Comparison of ENCODE assay signal across 10 mouse cellular contexts in genomic region chr17:72021733-72022669, GRCm38 (mm10).
A peak's percentile ranks its signal among the peaks of the same experiment; 100 is the strongest.
DNase-seq lines count a peak whose midpoint lies in the region; ATAC-seq and TF ChIP-seq lines count a peak whose summit lies in the region.
"Had no signal": no experiment of that assay in that cellular context is flagged by ENCODE, and none has a peak within 500 bp of the region (broad histone marks: within the 10 kb centered on the region; RNA-seq: fewer than 3 reads in every experiment).

No protein-coding gene starts in this region.

- no peaks in the 10 kb centered on the region for H3K9me3 ChIP-seq in embryonic facial prominence, embryonic 14.5 days (ENCODE audit: control insufficient read depth, low read length)
- H3K9me3 ChIP-seq in embryonic facial prominence, embryonic 10.5 days, result no peaks in the 10 kb centered on the region
- H3K9me3 ChIP-seq in midbrain, embryonic 14.5 days (ENCODE audit: control insufficient read depth, low read length), result no peaks in the 10 kb centered on the region
- no peaks in the 10 kb centered on the region for H3K9me3 ChIP-seq in midbrain, embryonic 10.5 days (replicated peaks)
- H3K9me3 ChIP-seq in kidney, postnatal 0 days (replicated peaks; ENCODE audit: low read length), result no peaks in the 10 kb centered on the region
- H3K9me3 ChIP-seq in midbrain, postnatal 0 days (ENCODE audit: low read length), result no peaks in the 10 kb centered on the region
- no peaks in the 10 kb centered on the region for H3K9me3 ChIP-seq in limb, embryonic 10.5 days (replicated peaks)

- 71% methylated on average over 10 of the region's 10 CpGs for WGBS in embryonic facial prominence, embryonic 14.5 days
- WGBS in embryonic facial prominence, embryonic 10.5 days, result 79% methylated on average over 10 of the region's 10 CpGs
- WGBS in midbrain, embryonic 14.5 days, result 70% methylated on average over 10 of the region's 10 CpGs
- WGBS in midbrain, embryonic 10.5 days, result 79% methylated on average over 10 of the region's 10 CpGs
- WGBS in kidney, postnatal 0 days, result 51% methylated on average over 10 of the region's 10 CpGs
- 72% methylated on average over 10 of the region's 10 CpGs for WGBS in midbrain, postnatal 0 days
- 81% methylated on average over 10 of the region's 10 CpGs for WGBS in limb, embryonic 10.5 days

- H3K27me3 ChIP-seq in embryonic facial prominence, embryonic 14.5 days (replicated peaks; ENCODE audit: control insufficient read depth, insufficient read depth, low read length), result no peaks in the 10 kb centered on the region
- H3K27me3 ChIP-seq in embryonic facial prominence, embryonic 10.5 days (replicated peaks; ENCODE audit: low read depth, poor library complexity, severe bottlenecking), result no peaks in the 10 kb centered on the region
- no peaks in the 10 kb centered on the region for H3K27me3 ChIP-seq in midbrain, embryonic 14.5 days (ENCODE audit: control insufficient read depth, insufficient read depth, low read length)
- no peaks in the 10 kb centered on the region for H3K27me3 ChIP-seq in midbrain, embryonic 10.5 days (ENCODE audit: low read depth, poor library complexity, severe bottlenecking)
- H3K27me3 ChIP-seq in kidney, postnatal 0 days (ENCODE audit: insufficient read depth, low read length), result no peaks in the 10 kb centered on the region
- no peaks in the 10 kb centered on the region for H3K27me3 ChIP-seq in midbrain, postnatal 0 days (ENCODE audit: insufficient read depth, low read length)
- H3K27me3 ChIP-seq in limb, embryonic 10.5 days (ENCODE audit: low read depth, poor library complexity, severe bottlenecking), result no peaks in the 10 kb centered on the region

- H3K4me3 ChIP-seq in embryonic facial prominence, embryonic 14.5 days (ENCODE audit: low read depth, low read length), result no peak overlapping the region
- no peak overlapping the region for H3K4me3 ChIP-seq in embryonic facial prominence, embryonic 10.5 days
- H3K4me3 ChIP-seq in midbrain, embryonic 14.5 days (replicated peaks; ENCODE audit: low read depth, low read length), result no peak overlapping the region
- no peak overlapping the region for H3K4me3 ChIP-seq in midbrain, embryonic 10.5 days
- no peak overlapping the region for H3K4me3 ChIP-seq in kidney, postnatal 0 days (replicated peaks; ENCODE audit: low read depth, low read length)
- H3K4me3 ChIP-seq in midbrain, postnatal 0 days (ENCODE audit: low read depth, low read length), result no peak overlapping the region
- no peak overlapping the region for H3K4me3 ChIP-seq in limb, embryonic 10.5 days

- H3K9ac ChIP-seq in embryonic facial prominence, embryonic 14.5 days (ENCODE audit: low read depth, low read length), result no peak overlapping the region
- no peak overlapping the region for H3K9ac ChIP-seq in midbrain, embryonic 14.5 days (replicated peaks; ENCODE audit: low read length)
- H3K9ac ChIP-seq in kidney, postnatal 0 days (ENCODE audit: low read depth, low read length), result no peak overlapping the region
- no peak overlapping the region for H3K9ac ChIP-seq in midbrain, postnatal 0 days (replicated peaks; ENCODE audit: low read length, poor library complexity, severe bottlenecking)

- H3K4me2 ChIP-seq in embryonic facial prominence, embryonic 14.5 days (ENCODE audit: low read depth, low read length), result no peak overlapping the region
- H3K4me2 ChIP-seq in midbrain, embryonic 14.5 days (ENCODE audit: low read length), result no peak overlapping the region
- H3K4me2 ChIP-seq in kidney, postnatal 0 days (ENCODE audit: low read length), result no peak overlapping the region
- no peak overlapping the region for H3K4me2 ChIP-seq in midbrain, postnatal 0 days (ENCODE audit: low read depth, low read length, poor library complexity, severe bottlenecking)

- H3K27ac ChIP-seq in embryonic facial prominence, embryonic 14.5 days (replicated peaks; ENCODE audit: low read depth, low read length), result no peak overlapping the region
- H3K27ac ChIP-seq in embryonic facial prominence, embryonic 10.5 days (replicated peaks), result no peak overlapping the region
- no peak overlapping the region for H3K27ac ChIP-seq in midbrain, embryonic 14.5 days (replicated peaks; ENCODE audit: low read depth, low read length)
- no peak overlapping the region for H3K27ac ChIP-seq in midbrain, embryonic 10.5 days (replicated peaks)
- H3K27ac ChIP-seq in kidney, postnatal 0 days, result 0 out of 2 replicates have a peak overlapping the region, but pooled peaks have one; percentile 20
- no peak overlapping the region for H3K27ac ChIP-seq in midbrain, postnatal 0 days (ENCODE audit: low read depth, low read length)
- H3K27ac ChIP-seq in limb, embryonic 10.5 days, result no peak overlapping the region

- peak; percentile 26 for DNase-seq in embryonic facial prominence, embryonic 14.5 days (ENCODE audit: low spot score)
- no peak for DNase-seq in embryonic facial prominence, embryonic 10.5 days (ENCODE audit: low spot score)
- DNase-seq in midbrain, embryonic 14.5 days, result peak; percentile 51
- DNase-seq in midbrain, embryonic 10.5 days (ENCODE audit: low spot score), result no peak
- peak; percentile 72 for DNase-seq in kidney, postnatal 0 days (ENCODE audit: low spot score)
- DNase-seq in midbrain, postnatal 0 days (ENCODE audit: low spot score), result peak; percentile 72
- DNase-seq in limb, embryonic 10.5 days (ENCODE audit: low spot score), result no peak
- no peak for DNase-seq in thymus, postnatal 10 days (ENCODE audit: low spot score in 2 of 2)
- DNase-seq: gastrocnemius, postnatal 25 days; heart, postnatal 14 days had no signal

- TF ChIP-seq CTCF in kidney, postnatal 0 days (IDR thresholded peaks at IDR 0.05; ENCODE audit: low read depth), result no peak
- no peak for TF ChIP-seq CTCF in midbrain, postnatal 0 days (IDR thresholded peaks at IDR 0.05)

- no peak for ATAC-seq in embryonic facial prominence, embryonic 14.5 days (ENCODE audit: low read depth)
- ATAC-seq in midbrain, embryonic 14.5 days (ENCODE audit: low FRiP score, low TSS enrichment), result no peak
- ATAC-seq in kidney, postnatal 0 days (replicated peaks; ENCODE audit: low FRiP score, low read depth), result peak; percentile 90
- peak; percentile 66 for ATAC-seq in midbrain, postnatal 0 days (ENCODE audit: low FRiP score)

- H3K36me3 ChIP-seq in embryonic facial prominence, embryonic 14.5 days (ENCODE audit: control insufficient read depth, insufficient read depth, low read length), result no peaks in the 10 kb centered on the region
- H3K36me3 ChIP-seq in embryonic facial prominence, embryonic 10.5 days (replicated peaks), result no peaks in the 10 kb centered on the region
- no peaks in the 10 kb centered on the region for H3K36me3 ChIP-seq in midbrain, embryonic 14.5 days (ENCODE audit: control insufficient read depth, insufficient read depth, low read length)
- no peaks in the 10 kb centered on the region for H3K36me3 ChIP-seq in midbrain, embryonic 10.5 days
- H3K36me3 ChIP-seq in kidney, postnatal 0 days (ENCODE audit: insufficient read depth, low read length), result no peaks in the 10 kb centered on the region
- H3K36me3 ChIP-seq in midbrain, postnatal 0 days (ENCODE audit: insufficient read depth, low read length), result no peaks in the 10 kb centered on the region
- H3K36me3 ChIP-seq in limb, embryonic 10.5 days, result no peaks in the 10 kb centered on the region

- no peaks in the 10 kb centered on the region for H3K4me1 ChIP-seq in embryonic facial prominence, embryonic 14.5 days (ENCODE audit: control insufficient read depth, insufficient read depth, low read length)
- H3K4me1 ChIP-seq in embryonic facial prominence, embryonic 10.5 days, result no peaks in the 10 kb centered on the region
- no peaks in the 10 kb centered on the region for H3K4me1 ChIP-seq in midbrain, embryonic 14.5 days (ENCODE audit: control insufficient read depth, insufficient read depth, low read length)
- H3K4me1 ChIP-seq in midbrain, embryonic 10.5 days, result no peaks in the 10 kb centered on the region
- H3K4me1 ChIP-seq in kidney, postnatal 0 days (replicated peaks; ENCODE audit: insufficient read depth, low read length), result no peaks in the 10 kb centered on the region
- no peaks in the 10 kb centered on the region for H3K4me1 ChIP-seq in midbrain, postnatal 0 days (ENCODE audit: insufficient read depth, low read length)
- no peaks in the 10 kb centered on the region for H3K4me1 ChIP-seq in limb, embryonic 10.5 days

Comparison
In these comparisons a context has a peak if more than half of its experiments do, and no peak if none do; other contexts are left out.
1. ATAC-seq: peak in kidney, postnatal 0 days (single experiment) and midbrain, postnatal 0 days (single experiment); none in embryonic facial prominence, embryonic 14.5 days (single experiment) and midbrain, embryonic 14.5 days (single experiment).
2. DNase-seq: peak in embryonic facial prominence, embryonic 14.5 days (single experiment), midbrain, embryonic 14.5 days (single experiment), kidney, postnatal 0 days (single experiment) and midbrain, postnatal 0 days (single experiment); none in embryonic facial prominence, embryonic 10.5 days (single experiment), midbrain, embryonic 10.5 days (single experiment), limb, embryonic 10.5 days (single experiment) and thymus, postnatal 10 days (0 of 2).